Mouse (Mus musculus): Measurements from ENCODE around the gene Gng11.

The Gng11 gene

GRCm38 (mm10) chr6:4003890-4004306, at the start of gene Gng11:
Gng11 (plus strand) TSS chr6:4003904.
- peak; percentile 2 to 3 for DNase-seq (ENCODE audit: low spot score in 2 of 2)

- DNase-seq (ENCODE audit: low spot score in 2 of 2), result no peak
Measured at GRCm38 (mm10) chr6:3954969-3955368, 48.7 kb upstream of the Gng11 start.

GRCm38 (mm10) chr6:3967676-3968626, 35.8 kb upstream of the Gng11 start:
- DNase-seq (ENCODE audit: low spot score in 2 of 2), result peak in 1 of 2 experiments; percentile 1

GRCm38 (mm10) chr6:3973679-3974078, 30.0 kb upstream of the Gng11 start:
- DNase-seq (ENCODE audit: low spot score in 2 of 2), result no peak

- DNase-seq (ENCODE audit: low spot score in 2 of 2), result no peak
Measured at GRCm38 (mm10) chr6:3982661-3983284, 20.9 kb upstream of the Gng11 start.

GRCm38 (mm10) chr6:3988750-3989149, 15.0 kb upstream of the Gng11 start, which contains the start of gene Tfpi2:
Tfpi2 (minus strand) TSS chr6:3988919.
- DNase-seq (ENCODE audit: low spot score in 2 of 2), result no peak

- DNase-seq (ENCODE audit: low spot score in 2 of 2), result no peak
Measured at GRCm38 (mm10) chr6:3993492-3993891, 10.2 kb upstream of the Gng11 start, which contains the start of gene Gngt1. Gngt1 (plus strand) TSS chr6:3993792.

GRCm38 (mm10) chr6:3998089-3998488, 5.6 kb upstream of the Gng11 start:
- DNase-seq (ENCODE audit: low spot score in 2 of 2), result no peak

GRCm38 (mm10) chr6:3999296-3999695, 4.4 kb upstream of the Gng11 start:
- no peak for DNase-seq (ENCODE audit: low spot score in 2 of 2)

- DNase-seq (ENCODE audit: low spot score in 2 of 2), result no peak
Measured at GRCm38 (mm10) chr6:4000716-4001115, 3.0 kb upstream of the Gng11 start.

- DNase-seq (ENCODE audit: low spot score in 2 of 2), result no peak
Measured at GRCm38 (mm10) chr6:4003445-4003844, 259 bp upstream of the Gng11 start.

GRCm38 (mm10) chr6:4004808-4005207, 1.1 kb downstream of the Gng11 start:
- no peak for DNase-seq (ENCODE audit: low spot score in 2 of 2)

GRCm38 (mm10) chr6:4008501-4009040, 4.9 kb downstream of the Gng11 start:
- no peak for DNase-seq (ENCODE audit: low spot score in 2 of 2)

GRCm38 (mm10) chr6:4009548-4009947, 5.8 kb downstream of the Gng11 start:
- DNase-seq (ENCODE audit: low spot score in 2 of 2), result no peak

- DNase-seq (ENCODE audit: low spot score in 2 of 2), result no peak
Measured at GRCm38 (mm10) chr6:4022645-4023044, 18.9 kb downstream of the Gng11 start.

GRCm38 (mm10) chr6:4026367-4026766, 22.7 kb downstream of the Gng11 start:
- no peak for DNase-seq (ENCODE audit: low spot score in 2 of 2)

GRCm38 (mm10) chr6:4030956-4031355, 27.3 kb downstream of the Gng11 start:
- DNase-seq (ENCODE audit: low spot score in 2 of 2), result no peak

- DNase-seq (ENCODE audit: low spot score in 2 of 2), result no peak
Measured at GRCm38 (mm10) chr6:4041821-4042220, 38.1 kb downstream of the Gng11 start.

- DNase-seq (ENCODE audit: low spot score in 2 of 2), result no peak
Measured at GRCm38 (mm10) chr6:4047200-4047599, 43.5 kb downstream of the Gng11 start.

GRCm38 (mm10) chr6:4052843-4053242, 49.1 kb downstream of the Gng11 start:
- DNase-seq (ENCODE audit: low spot score in 2 of 2), result no peak

GRCm38 (mm10) chr6:4054387-4054786, 50.7 kb downstream of the Gng11 start:
- DNase-seq (ENCODE audit: low spot score in 2 of 2), result no peak
